ENCODE assay signal across 8 mouse cellular contexts in the genomic region with DNA sequence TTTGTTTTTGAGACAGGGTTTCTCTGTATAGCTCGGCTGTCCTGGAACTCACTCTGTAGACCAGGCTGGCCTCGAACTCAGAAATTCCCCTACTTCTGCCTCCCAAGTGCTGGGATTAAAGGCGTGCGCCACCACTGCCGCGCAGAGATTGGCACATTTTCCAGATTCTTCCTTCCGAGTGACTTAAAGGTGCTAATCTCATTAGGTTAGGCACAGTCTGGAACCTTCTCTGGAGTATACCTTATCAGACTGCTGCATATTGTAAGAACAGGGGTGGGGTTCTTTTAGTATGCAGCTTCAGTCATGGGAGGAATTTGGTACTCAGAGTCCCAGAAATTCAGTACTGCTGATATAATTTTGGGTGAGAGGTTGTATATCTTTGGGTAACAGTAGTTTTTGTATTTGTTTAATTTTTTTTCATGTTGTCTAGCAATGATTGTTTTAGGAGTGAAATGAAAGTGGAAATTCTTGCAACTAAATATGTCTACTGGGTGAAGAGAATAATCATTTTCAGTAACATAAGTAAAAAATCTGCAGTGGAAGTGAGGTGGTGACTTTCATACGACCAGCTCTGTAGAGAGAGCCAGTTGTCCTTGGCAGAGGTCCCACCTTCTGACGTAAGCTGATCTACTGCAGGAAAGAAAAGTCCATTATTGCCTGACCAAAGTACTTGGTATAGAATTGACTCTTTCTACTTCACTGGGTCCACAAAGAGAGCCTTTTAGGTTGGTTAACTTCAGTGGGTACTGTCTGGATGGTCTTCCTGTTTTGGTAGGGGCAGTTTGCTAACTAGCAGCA. TPM values are rescaled to one million over a fixed set of nuclear protein-coding genes. Genes with fewer than 3 reads are reported as not detected.
DNase-seq lines count a peak whose midpoint lies in the region; ATAC-seq and TF ChIP-seq lines count a peak whose summit lies in the region.

No protein-coding gene starts in this region.

- no peak for DNase-seq in spleen, adult 2 months (ENCODE audit: low read depth in 1 of 2, low spot score in 2 of 2)
- no peak for DNase-seq in spleen, postnatal 4 days (ENCODE audit: low spot score in 2 of 2)
- peak; percentile 75 to 78 for DNase-seq in cerebellum, postnatal 10 days
- DNase-seq in heart, postnatal 0 days (ENCODE audit: low spot score): peak; percentile 88
- peak; percentile 63 for DNase-seq in layer of hippocampus, adult 9-11 months
- no peak for DNase-seq in embryo, embryonic 9.5 days (ENCODE audit: extremely low spot score)

- H3K9ac ChIP-seq in heart, postnatal 0 days (replicated peaks; ENCODE audit: low read depth, low read length): no peak overlapping the region
- no peak overlapping the region for H3K9ac ChIP-seq in midbrain, embryonic 16.5 days (ENCODE audit: low read depth, low read length)

- H3K4me2 ChIP-seq in heart, postnatal 0 days (ENCODE audit: low read depth, low read length): peak overlapping the region; percentile 27; the same call in 1 of the 2 replicates
- no peak overlapping the region for H3K4me2 ChIP-seq in midbrain, embryonic 16.5 days (ENCODE audit: low read length)

- 0 out of 2 replicates have a peak overlapping the region, but pooled peaks have one; percentile 8 for H3K27ac ChIP-seq in spleen, adult 2 months (ENCODE audit: insufficient read depth, low read length)
- peak overlapping the region; percentile 77 for H3K27ac ChIP-seq in heart, postnatal 0 days (ENCODE audit: low read depth)
- H3K27ac ChIP-seq in midbrain, embryonic 16.5 days (ENCODE audit: low read length): no peak overlapping the region

- TF ChIP-seq POLR2A in spleen, adult 2 months (IDR thresholded peaks at IDR 0.05; ENCODE audit: low read depth, low read length): no peak

- H3K27me3 ChIP-seq in spleen, adult 2 months (ENCODE audit: control insufficient read depth, insufficient read depth, low read length): no peaks in the 10 kb centered on the region
- no peaks in the 10 kb centered on the region for H3K27me3 ChIP-seq in heart, postnatal 0 days (ENCODE audit: control insufficient read depth, insufficient read depth, low read length)
- H3K27me3 ChIP-seq in midbrain, embryonic 16.5 days (ENCODE audit: control insufficient read depth, insufficient read depth, low read depth, low read length): no peaks in the 10 kb centered on the region

- no peaks in the 10 kb centered on the region; the same call in 1 of the 2 replicates for H3K4me1 ChIP-seq in spleen, adult 2 months (ENCODE audit: control insufficient read depth, insufficient read depth, insufficient read length)
- H3K4me1 ChIP-seq in heart, postnatal 0 days (ENCODE audit: control insufficient read depth, insufficient read depth): peaks cover 57% of the 10 kb centered on the region
- peaks cover 54% of the 10 kb centered on the region for H3K4me1 ChIP-seq in midbrain, embryonic 16.5 days (ENCODE audit: control insufficient read depth, insufficient read depth, low read length)

- no peak for TF ChIP-seq EP300 in heart, postnatal 0 days (IDR thresholded peaks at IDR 0.05; ENCODE audit: low read depth)

- no peaks in the 10 kb centered on the region for H3K9me3 ChIP-seq in heart, postnatal 0 days (replicated peaks; ENCODE audit: control insufficient read depth, low read length)
- H3K9me3 ChIP-seq in midbrain, embryonic 16.5 days (replicated peaks; ENCODE audit: control insufficient read depth, low read length, poor library complexity, severe bottlenecking): no peaks in the 10 kb centered on the region

- no peak for TF ChIP-seq CTCF in spleen, adult 2 months (IDR thresholded peaks at IDR 0.05; ENCODE audit: extremely low read depth, insufficient read depth, insufficient read length, insufficient replicate concordance)
- no peak; the same call in 1 of the 2 replicates for TF ChIP-seq CTCF in heart, postnatal 0 days (IDR thresholded peaks at IDR 0.05; ENCODE audit: low read depth)

- no peak overlapping the region for H3K4me3 ChIP-seq in spleen, adult 2 months (ENCODE audit: extremely low read depth, insufficient read depth, insufficient read length)
- H3K4me3 ChIP-seq in heart, postnatal 0 days (ENCODE audit: low read depth, low read length): no peak overlapping the region; the same call in 1 of the 2 replicates
- H3K4me3 ChIP-seq in midbrain, embryonic 16.5 days (ENCODE audit: low read depth, low read length): no peak overlapping the region

- 84% methylated on average over 9 of the region's 9 CpGs for WGBS in spleen, adult 2 months
- WGBS in heart, postnatal 0 days: 28% methylated on average over 9 of the region's 9 CpGs
- 78% methylated on average over 9 of the region's 9 CpGs for WGBS in midbrain, embryonic 16.5 days

- peak; percentile 70 for ATAC-seq in heart, postnatal 0 days (ENCODE audit: insufficient read depth, low read depth)
- ATAC-seq in megakaryocyte progenitor cell, adult 5-6 weeks (replicated peaks; ENCODE audit: poor library complexity): peak; percentile 94
- ATAC-seq in midbrain, embryonic 16.5 days: no peak

- H3K36me3 ChIP-seq in spleen, adult 2 months (ENCODE audit: control insufficient read depth, insufficient read depth, low read length): peaks cover 4% of the 10 kb centered on the region
- peaks cover 49% of the 10 kb centered on the region for H3K36me3 ChIP-seq in heart, postnatal 0 days (replicated peaks; ENCODE audit: control insufficient read depth, insufficient read depth, low read length)
- peaks cover 9% of the 10 kb centered on the region; the same call in 1 of the 2 replicates for H3K36me3 ChIP-seq in midbrain, embryonic 16.5 days (ENCODE audit: control insufficient read depth, insufficient read depth, low read length)

RNA-seq across cellular contexts. Expression of a gene that starts 6.7 kb away (rescaled TPM):
- polyA plus RNA-seq in spleen, adult 2 months (2012; rRNA removed): 98.5 and 101 TPM in 2 replicates
- total RNA-seq in heart, postnatal 0 days (2014; rRNA removed; ENCODE audit: low replicate concordance): 245 and 266 TPM in 2 replicates
- polyA plus RNA-seq in heart, postnatal 0 days (2015; fragmentation: Nextera tagmentation; extraction: Ambion mirVana): 66.4 and 79.3 TPM in 2 replicates
- 45.3 and 52.5 TPM in 2 replicates for total RNA-seq in megakaryocyte progenitor cell, adult 5-6 weeks (2015)
- 90.5 and 106 TPM in 2 replicates for total RNA-seq in megakaryocyte progenitor cell, adult 5-6 weeks (2017)
- polyA plus RNA-seq in midbrain, embryonic 16.5 days (2015; fragmentation: Nextera tagmentation; extraction: Ambion mirVana): 240 and 243 TPM in 2 replicates

RNA-seq across cellular contexts. Expression of a gene that starts 36.8 kb away (rescaled TPM):
- 14.5 and 16.4 TPM in 2 replicates for polyA plus RNA-seq in spleen, adult 2 months (2012; rRNA removed)
- total RNA-seq in heart, postnatal 0 days (2014; rRNA removed; ENCODE audit: low replicate concordance): 14.7 and 21.4 TPM in 2 replicates
- polyA plus RNA-seq in heart, postnatal 0 days (2015; fragmentation: Nextera tagmentation; extraction: Ambion mirVana): 22.8 and 23.0 TPM in 2 replicates
- total RNA-seq in megakaryocyte progenitor cell, adult 5-6 weeks (2015): 24.7 and 29.2 TPM in 2 replicates
- 58.0 and 92.2 TPM in 2 replicates for total RNA-seq in megakaryocyte progenitor cell, adult 5-6 weeks (2017)
- 65.3 and 72.9 TPM in 2 replicates for polyA plus RNA-seq in midbrain, embryonic 16.5 days (2015; fragmentation: Nextera tagmentation; extraction: Ambion mirVana)

Comparison
In these comparisons a context has a peak if more than half of its experiments do, and no peak if none do; other contexts are left out.
1. DNase-seq: peak in cerebellum, postnatal 10 days (2 of 2), heart, postnatal 0 days (single experiment) and layer of hippocampus, adult 9-11 months (single experiment); none in spleen, adult 2 months (0 of 2), spleen, postnatal 4 days (0 of 2) and embryo, embryonic 9.5 days (single experiment).